Mouse (Mus musculus) heart, postnatal 0 days (tissue): ENCODE results near the gene Tmem101.

Source experiments
- CTCF ChIP-seq: IDR thresholded peaks from 2 replicates; pipeline ENCODE4 v1.5.1; 2016; ENCODE audit warnings: antibody characterized with exemption, control low read depth, low read depth
- EP300 ChIP-seq: IDR thresholded peaks from 2 replicates; pipeline ENCODE4 v1.6.1; 2016; ENCODE audit warnings: antibody characterized with exemption, low read depth

DNA sequence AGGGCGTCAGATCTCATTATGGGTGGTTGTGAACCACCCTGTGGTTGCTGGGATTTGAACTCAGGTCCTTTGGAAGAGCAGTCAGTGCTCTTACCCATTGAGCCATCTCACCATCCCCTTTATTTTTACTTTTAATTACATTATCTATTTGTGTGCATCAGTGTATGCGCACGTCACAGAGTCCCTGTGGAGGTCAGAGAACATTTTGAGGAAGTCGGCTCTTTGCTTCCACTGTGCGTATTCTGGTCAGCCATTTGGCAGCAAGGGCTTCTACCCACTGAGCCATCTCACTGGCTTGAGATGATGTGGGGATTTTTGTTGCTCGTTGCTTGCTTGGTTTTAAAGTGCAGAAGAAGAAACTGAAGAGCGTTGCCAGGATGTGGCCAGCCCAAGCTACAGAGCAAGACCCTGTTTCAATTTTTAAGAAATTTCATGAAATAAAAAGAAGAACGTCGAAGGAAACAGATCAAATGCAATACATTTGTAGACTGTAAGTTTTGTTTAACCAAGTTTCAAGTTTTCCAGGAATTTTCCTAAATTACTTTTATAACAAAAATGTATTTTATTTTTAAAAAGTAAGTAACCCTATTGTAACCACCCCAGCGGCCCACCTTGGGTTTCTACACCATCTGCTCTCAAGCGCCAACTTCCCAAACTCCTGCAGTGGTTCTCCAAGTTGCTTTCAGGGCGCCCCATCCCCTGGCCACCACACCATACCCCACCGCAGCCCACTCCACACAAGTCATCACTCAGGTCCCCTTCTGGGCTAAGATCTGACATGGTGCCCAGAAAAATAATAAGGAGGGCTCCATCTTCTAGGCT lies 18.4 kb downstream of the Tmem101 start:
- TF ChIP-seq CTCF (no peak), EP300 (no peak)
